Mouse (Mus musculus) heart, embryonic 10.5 days (tissue): ENCODE measurements around the gene Slc16a11. TPM values are rescaled to one million over a fixed set of nuclear protein-coding genes. Genes with fewer than 3 reads are reported as not detected.

Experiments
- DNase-seq: peaks from one replicate; pipeline ENCODE4 v3.0.0-alpha.2; 2017; ENCODE audit warnings: low spot score
- H3K27ac ChIP-seq: fragments of 300-500 bp; sonication (generic); 2 replicates; pipeline ENCODE4 v1.5.1; 2016; ENCODE audit warnings: mild to moderate bottlenecking
- H3K27me3 ChIP-seq: fragments of 300-500 bp; sonication (generic); 2 replicates; pipeline ENCODE4 v1.6.1; 2016; ENCODE audit warnings: mild to moderate bottlenecking; ENCODE audit not compliant: poor library complexity, insufficient read depth, severe bottlenecking
- H3K36me3 ChIP-seq: fragments of 300-500 bp; sonication (generic); 2 replicates; pipeline ENCODE4 v1.6.1; 2016; ENCODE audit warnings: mild to moderate bottlenecking, moderate library complexity
- H3K4me1 ChIP-seq: fragments of 300-500 bp; sonication (generic); 2 replicates; pipeline ENCODE4 v1.6.1; 2016; ENCODE audit warnings: mild to moderate bottlenecking
- H3K4me3 ChIP-seq: fragments of 300-500 bp; sonication (generic); 2 replicates; pipeline ENCODE4 v1.5.1; 2016; ENCODE audit warnings: mild to moderate bottlenecking, moderate library complexity
- H3K9me3 ChIP-seq: fragments of 300-500 bp; sonication (generic); 2 replicates; pipeline ENCODE4 v1.6.1; 2016; ENCODE audit warnings: mild to moderate bottlenecking, moderate library complexity
- WGBS: fragments of 180-500 bp; shearing (Covaris S2); methylation state at CpG from one replicate; pipeline ENCODE4 v1.1.7; 2016; 5-methylcytosine and 5-hydroxymethylcytosine counted together
- polyA plus RNA-seq: library from polyadenylated mRNA; unstranded; fragments of >200 nt; fragmentation: Nextera tagmentation; extraction: Ambion mirVana; gene quantifications from 2 replicates; pipeline ENCODE4 v1.2.1, GENCODE M21; 2016

Slc16a11 gene
- polyA plus RNA-seq, 1 experiment from 2014 or later: 2.4 TPM

- peaks cover 12% of the 10 kb centered on the region for H3K36me3 ChIP-seq
- no peaks in the 10 kb centered on the region for H3K9me3 ChIP-seq
- peak within 1 kb of the TSS; percentile 70 for H3K4me3 ChIP-seq
- WGBS: under 1% methylated on average over 28 of the region's 28 CpGs
- H3K27me3 ChIP-seq: peaks cover 63% of the 10 kb centered on the region
- peaks cover 35% of the 10 kb centered on the region for H3K4me1 ChIP-seq
- DNase-seq: peak; percentile 98
- H3K27ac ChIP-seq: peak within 1 kb of the TSS; percentile 89
These were observed 8.4 kb downstream of the Slc16a11 start, which contains the start of gene Slc16a13 for GRCm38 (mm10) chr11:70220731-70221602. Slc16a13 (minus strand) TSS chr11:70221064.

- H3K36me3 ChIP-seq: peaks cover 9% of the 10 kb centered on the region
- H3K27me3 ChIP-seq: peaks cover 63% of the 10 kb centered on the region
- H3K4me3 ChIP-seq: peak overlapping the region; percentile 70
- DNase-seq: no peak
- H3K27ac ChIP-seq: peak overlapping the region; percentile 89
- H3K9me3 ChIP-seq: no peaks in the 10 kb centered on the region
- H3K4me1 ChIP-seq: peaks cover 44% of the 10 kb centered on the region
- WGBS: 10% methylated on average over 14 of the region's 14 CpGs
These were observed 9.3 kb downstream of the Slc16a11 start for GRCm38 (mm10) chr11:70221603-70222500.

- DNase-seq: no peak
- WGBS: 70% methylated on average over 9 of the region's 9 CpGs
- Histone ChIP-seq H3K27ac (peak overlapping the region; percentile 48; the same call in 1 of the 2 replicates), H3K4me1 (peaks cover 57% of the 10 kb centered on the region), H3K27me3 (peaks cover 63% of the 10 kb centered on the region), H3K9me3 (no peaks in the 10 kb centered on the region), H3K4me3 (no peak overlapping the region), H3K36me3 (no peaks in the 10 kb centered on the region)
These were observed 11.2 kb downstream of the Slc16a11 start for GRCm38 (mm10) chr11:70223724-70224123.

- peaks cover 62% of the 10 kb centered on the region for H3K4me1 ChIP-seq
- no peaks in the 10 kb centered on the region for H3K36me3 ChIP-seq
- 15% methylated on average over 27 of the region's 27 CpGs for WGBS
- DNase-seq: no peak
- H3K27me3 ChIP-seq: peaks cover 66% of the 10 kb centered on the region
- no peaks in the 10 kb centered on the region for H3K9me3 ChIP-seq
- peak overlapping the region; percentile 56 for H3K4me3 ChIP-seq
- H3K27ac ChIP-seq: peak overlapping the region; percentile 67
These were observed 13.4 kb downstream of the Slc16a11 start for GRCm38 (mm10) chr11:70225798-70226601.

- Histone ChIP-seq H3K27ac (peak overlapping the region; percentile 67), H3K4me3 (peak overlapping the region; percentile 56), H3K36me3 (no peaks in the 10 kb centered on the region), H3K27me3 (peaks cover 66% of the 10 kb centered on the region), H3K9me3 (no peaks in the 10 kb centered on the region), H3K4me1 (peaks cover 60% of the 10 kb centered on the region)
- WGBS: 6% methylated on average over 18 of the region's 18 CpGs
- no peak for DNase-seq
These were observed 14.0 kb downstream of the Slc16a11 start for GRCm38 (mm10) chr11:70226602-70226890.

GRCm38 (mm10) chr11:70227126-70227525, 14.6 kb downstream of the Slc16a11 start:
- H3K4me3 ChIP-seq: peak overlapping the region; percentile 56
- H3K27me3 ChIP-seq: peaks cover 66% of the 10 kb centered on the region
- H3K9me3 ChIP-seq: no peaks in the 10 kb centered on the region
- no peaks in the 10 kb centered on the region for H3K36me3 ChIP-seq
- H3K27ac ChIP-seq: peak overlapping the region; percentile 67; the same call in 1 of the 2 replicates
- no peak for DNase-seq
- 34% methylated on average over 5 of the region's 5 CpGs for WGBS
- peaks cover 56% of the 10 kb centered on the region for H3K4me1 ChIP-seq

- H3K4me3 ChIP-seq: peak overlapping the region; percentile 56
- H3K27ac ChIP-seq: peak overlapping the region; percentile 83
- H3K9me3 ChIP-seq: no peaks in the 10 kb centered on the region
- 73% methylated on average over 4 of the region's 4 CpGs for WGBS
- peaks cover 58% of the 10 kb centered on the region for H3K4me1 ChIP-seq
- no peak for DNase-seq
- H3K36me3 ChIP-seq: no peaks in the 10 kb centered on the region
- H3K27me3 ChIP-seq: peaks cover 66% of the 10 kb centered on the region
These were observed 15.2 kb downstream of the Slc16a11 start for GRCm38 (mm10) chr11:70227661-70228245.

- H3K36me3 ChIP-seq: no peaks in the 10 kb centered on the region
- DNase-seq: peak; percentile 95
- WGBS: under 1% methylated on average over 19 of the region's 19 CpGs
- H3K4me3 ChIP-seq: peak overlapping the region; percentile 56
- H3K4me1 ChIP-seq: peaks cover 64% of the 10 kb centered on the region
- no peaks in the 10 kb centered on the region for H3K9me3 ChIP-seq
- peaks cover 66% of the 10 kb centered on the region for H3K27me3 ChIP-seq
- H3K27ac ChIP-seq: peak overlapping the region; percentile 83
These were observed 16.3 kb downstream of the Slc16a11 start for GRCm38 (mm10) chr11:70228828-70229227.

GRCm38 (mm10) chr11:70229260-70230010, 16.9 kb downstream of the Slc16a11 start, which contains the start of gene Bcl6b:
Bcl6b (minus strand) TSS chr11:70229798.
- WGBS: 2% methylated on average over 39 of the region's 39 CpGs
- Histone ChIP-seq H3K4me1 (peaks cover 70% of the 10 kb centered on the region), H3K9me3 (no peaks in the 10 kb centered on the region), H3K4me3 (peak within 1 kb of the TSS; percentile 56), H3K27me3 (peaks cover 60% of the 10 kb centered on the region), H3K27ac (peak within 1 kb of the TSS; percentile 83), H3K36me3 (peaks cover under 1% of the 10 kb centered on the region)
- DNase-seq: no peak

- peak; percentile 94 for DNase-seq
- no peaks in the 10 kb centered on the region for H3K9me3 ChIP-seq
- peak overlapping the region; percentile 56 for H3K4me3 ChIP-seq
- H3K27me3 ChIP-seq: peaks cover 51% of the 10 kb centered on the region
- peaks cover 78% of the 10 kb centered on the region for H3K4me1 ChIP-seq
- WGBS: 2% methylated on average over 32 of the region's 32 CpGs
- peaks cover 9% of the 10 kb centered on the region for H3K36me3 ChIP-seq
- peak overlapping the region; percentile 83 for H3K27ac ChIP-seq
These were observed 17.7 kb downstream of the Slc16a11 start for GRCm38 (mm10) chr11:70230239-70230727.

GRCm38 (mm10) chr11:70232546-70232945, 20.0 kb downstream of the Slc16a11 start:
- Histone ChIP-seq H3K9me3 (no peaks in the 10 kb centered on the region), H3K27me3 (peaks cover 29% of the 10 kb centered on the region), H3K4me3 (peak overlapping the region; percentile 63), H3K27ac (peak overlapping the region; percentile 91), H3K4me1 (peaks cover 76% of the 10 kb centered on the region), H3K36me3 (peaks cover 16% of the 10 kb centered on the region)
- 6% methylated on average over 10 of the region's 10 CpGs for WGBS
- DNase-seq: no peak
